Mouse (Mus musculus): ENCODE measurements around the gene Egln2. TPM values are rescaled to one million over a fixed set of nuclear protein-coding genes. Genes with fewer than 3 reads are reported as not detected.
A peak's percentile ranks its signal among the peaks of the same experiment; 100 is the strongest.

Egln2 gene
- polyA plus RNA-seq, 1 experiment from 2014 or later: 94.2 TPM

GRCm38 (mm10) chr7:27185986-27186385, 19.4 kb upstream of the Egln2 start:
- 90% methylated on average over 5 of the region's 5 CpGs for WGBS
- no peak for ATAC-seq (ENCODE audit: low FRiP score, low read depth)

DNA sequence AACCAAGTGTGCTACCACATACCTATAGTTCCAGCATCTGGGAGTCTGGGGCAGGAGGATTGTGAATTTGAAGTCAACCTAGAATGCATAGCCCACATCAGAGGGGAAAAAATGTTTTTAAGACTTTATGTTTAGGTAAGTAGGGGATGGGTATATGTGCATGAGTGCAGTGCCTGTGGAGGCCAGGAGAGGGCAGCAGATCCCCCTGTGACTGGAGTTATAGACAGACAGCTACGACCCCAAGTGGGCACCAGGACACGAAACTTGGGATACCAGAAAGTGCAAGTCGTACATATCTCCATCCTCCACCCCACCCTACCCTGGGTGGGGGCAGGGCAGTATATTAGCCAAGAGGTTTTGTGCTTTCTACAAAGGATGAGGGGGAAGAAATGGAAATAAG, 18.4 kb upstream of the Egln2 start:
- Histone ChIP-seq H3K9me3 (no peaks in the 10 kb centered on the region), H3K4me2 (replicated peaks) (no peak overlapping the region), H3K36me3 (peaks cover 70% of the 10 kb centered on the region), H3K27ac (replicated peaks) (no peak overlapping the region), H3K9ac (replicated peaks) (no peak overlapping the region), H3K4me1 (no peaks in the 10 kb centered on the region), H3K27me3 (no peaks in the 10 kb centered on the region), H3K4me3 (no peak overlapping the region)
- ATAC-seq (ENCODE audit: low FRiP score, low read depth): no peak
- 73% methylated on average over 3 of the region's 3 CpGs for WGBS

More at GRCm38 (mm10) chr7:27185986-27186385, 19.4 kb upstream of the Egln2 start:
- H3K9me3 ChIP-seq: 0 out of 2 replicates have a peak, but pooled peaks cover 3% of the 10 kb centered on the region
- H3K27ac ChIP-seq (replicated peaks): no peak overlapping the region
- peaks cover 80% of the 10 kb centered on the region for H3K36me3 ChIP-seq
- no peak overlapping the region for H3K4me2 ChIP-seq (replicated peaks)
- no peaks in the 10 kb centered on the region for H3K27me3 ChIP-seq
- H3K4me3 ChIP-seq: no peak overlapping the region
- no peaks in the 10 kb centered on the region for H3K4me1 ChIP-seq
- no peak overlapping the region for H3K9ac ChIP-seq (replicated peaks)

DNA sequence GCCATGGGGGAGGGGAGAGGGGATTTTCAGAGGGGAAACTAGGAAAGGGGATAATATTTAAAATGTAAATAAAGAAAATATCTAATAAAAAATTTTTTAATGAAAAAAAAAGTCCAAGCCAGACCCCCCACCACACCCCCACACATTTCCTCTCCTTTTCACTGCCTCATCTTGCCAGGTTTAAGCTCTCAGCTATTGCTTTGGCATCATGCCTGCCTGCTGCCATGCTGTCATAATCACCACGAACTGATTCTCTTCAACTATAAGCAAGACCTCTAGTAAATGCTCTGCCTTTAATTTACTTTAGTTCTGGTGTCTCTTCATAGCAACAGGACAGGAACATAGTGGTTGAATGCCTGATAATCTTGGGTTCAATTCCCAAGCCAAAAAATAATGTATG, 15.9 kb upstream of the Egln2 start:
- WGBS: 78% methylated on average over 1 of the region's 1 CpGs

DNA sequence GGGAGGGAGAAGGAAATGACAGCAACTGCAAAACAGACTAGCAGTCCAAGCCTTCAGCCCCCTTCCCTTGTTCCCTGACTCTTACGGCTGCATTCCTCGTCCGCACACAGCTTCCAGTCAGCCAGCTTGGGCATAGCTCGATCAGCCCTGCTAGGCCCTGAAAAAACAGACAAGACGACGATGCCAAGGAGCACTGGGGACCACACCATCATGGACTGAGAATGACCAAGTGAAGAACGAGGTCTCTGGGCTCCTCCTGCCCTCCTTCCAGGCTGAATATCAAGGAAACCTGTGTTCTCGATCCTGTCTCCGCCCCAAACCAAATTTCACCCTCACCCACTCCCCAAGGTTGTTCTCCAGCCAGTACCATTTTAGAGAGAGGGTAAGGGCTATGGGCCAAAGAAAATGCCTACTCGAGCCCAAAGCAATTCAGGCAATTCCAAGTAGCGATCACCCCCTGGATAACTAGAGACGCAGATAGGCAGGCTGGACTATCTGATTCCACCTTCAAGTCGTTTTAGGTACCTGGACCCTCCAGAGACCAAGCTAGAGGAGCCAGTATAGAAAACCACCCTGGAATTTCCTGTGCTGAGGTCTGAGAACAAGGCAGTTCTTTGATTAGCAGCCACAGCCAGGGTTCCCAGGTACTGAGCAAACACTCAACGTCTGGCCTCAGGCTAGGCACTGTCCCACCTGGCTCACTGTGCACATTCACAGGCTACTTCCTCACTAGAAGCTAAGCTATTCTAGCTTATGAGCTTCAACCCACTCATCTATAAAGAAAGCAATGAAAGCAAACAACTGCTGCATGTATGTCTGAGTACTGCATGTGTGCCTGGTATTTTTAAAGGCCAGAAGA, 14.5 kb upstream of the Egln2 start, which contains the start of the genes Gm21983 and Mia:
Gene Gm21983 (minus strand): TSS at position 250 of the 859 bp plus-strand sequence.
Gene Mia (minus strand): TSS at position 321 of the 859 bp plus-strand sequence.
- H3K4me2 ChIP-seq (replicated peaks): no peak within 1 kb of the TSS
- H3K4me3 ChIP-seq: no peak within 1 kb of the TSS
- 0 out of 2 replicates have a peak within 1 kb of the TSS, but pooled peaks have one; percentile 46 for H3K27ac ChIP-seq (replicated peaks)
- H3K36me3 ChIP-seq: peaks cover 31% of the 10 kb centered on the region
- 70% methylated on average over 14 of the region's 14 CpGs for WGBS
- H3K9me3 ChIP-seq: no peaks in the 10 kb centered on the region
- no peak for ATAC-seq (ENCODE audit: low FRiP score, low read depth)
- H3K4me1 ChIP-seq: peaks cover 12% of the 10 kb centered on the region
- H3K9ac ChIP-seq (replicated peaks): no peak within 1 kb of the TSS
- no peaks in the 10 kb centered on the region for H3K27me3 ChIP-seq

More for the DNA sequence above, 15.9 kb upstream of the Egln2 start:
- no peak overlapping the region for H3K4me2 ChIP-seq (replicated peaks)
- H3K4me3 ChIP-seq: no peak overlapping the region
- H3K9me3 ChIP-seq: no peaks in the 10 kb centered on the region
- no peaks in the 10 kb centered on the region for H3K27me3 ChIP-seq
- H3K4me1 ChIP-seq: peaks cover 11% of the 10 kb centered on the region
- H3K9ac ChIP-seq (replicated peaks): no peak overlapping the region
- peaks cover 45% of the 10 kb centered on the region for H3K36me3 ChIP-seq
- H3K27ac ChIP-seq (replicated peaks): no peak overlapping the region
- ATAC-seq (ENCODE audit: low FRiP score, low read depth): no peak

DNA sequence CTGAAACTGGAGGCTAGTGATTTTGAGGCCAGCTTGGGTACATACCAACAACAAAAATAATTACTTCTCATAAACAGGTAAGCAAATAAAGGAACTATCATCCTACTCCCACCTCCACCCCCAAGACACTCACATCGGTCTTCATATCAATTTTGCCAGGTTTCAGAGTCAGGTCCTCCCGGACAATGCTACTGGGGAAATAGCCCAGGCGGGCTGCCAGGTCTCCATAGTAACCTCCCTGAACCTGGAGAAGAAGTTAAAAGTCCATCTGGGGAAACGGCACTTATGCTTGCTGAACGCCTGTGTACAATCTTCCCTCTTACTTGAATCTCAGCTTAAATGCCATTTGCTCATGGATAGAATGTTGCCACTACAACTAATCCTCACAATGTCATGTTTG, 13.4 kb upstream of the Egln2 start:
- WGBS: 48% methylated on average over 5 of the region's 5 CpGs
- Histone ChIP-seq H3K4me1 (peaks cover 12% of the 10 kb centered on the region), H3K27me3 (no peaks in the 10 kb centered on the region), H3K4me3 (no peak overlapping the region), H3K4me2 (replicated peaks) (no peak overlapping the region), H3K9me3 (no peaks in the 10 kb centered on the region), H3K9ac (replicated peaks) (no peak overlapping the region), H3K27ac (replicated peaks) (0 out of 2 replicates have a peak overlapping the region, but pooled peaks have one; percentile 46), H3K36me3 (peaks cover 20% of the 10 kb centered on the region)
- no peak for ATAC-seq (ENCODE audit: low FRiP score, low read depth)

DNA sequence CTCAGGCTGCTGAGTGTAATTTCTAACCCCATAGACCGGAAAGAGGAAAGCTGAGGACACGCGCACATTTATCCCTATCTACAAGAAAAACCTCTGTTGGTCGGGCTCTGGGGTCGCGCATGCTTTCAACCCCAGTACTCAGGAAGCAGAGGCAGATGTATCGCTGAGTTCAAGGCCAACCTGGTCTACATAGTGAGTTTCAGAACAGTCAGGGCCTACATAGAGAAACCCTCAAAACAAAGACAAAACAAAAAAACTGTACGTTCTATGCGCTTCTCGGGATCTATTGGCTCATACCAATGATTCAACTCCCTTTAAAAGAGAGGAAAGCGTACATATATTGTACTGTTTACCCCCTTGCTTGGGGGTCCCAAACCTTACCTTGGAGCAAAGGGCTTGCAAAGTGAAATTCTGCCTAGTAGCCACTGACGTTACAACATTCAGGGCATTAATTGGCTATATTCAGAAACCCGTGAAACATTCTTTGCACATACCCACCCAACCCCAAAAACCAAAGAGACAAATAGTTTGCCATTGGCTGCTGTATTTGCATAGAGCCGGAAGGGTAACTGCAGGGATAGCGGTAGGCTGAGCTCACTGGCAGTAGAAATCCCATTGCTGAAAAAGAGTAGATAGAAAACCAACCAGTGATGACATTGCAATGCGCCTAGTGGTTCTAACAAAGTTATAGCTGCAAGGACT, 12.8 kb upstream of the Egln2 start:
- no peaks in the 10 kb centered on the region for H3K27me3 ChIP-seq
- H3K4me1 ChIP-seq: peaks cover 12% of the 10 kb centered on the region
- peak overlapping the region; percentile 47; the same call in 1 of the 2 replicates for H3K9ac ChIP-seq (replicated peaks)
- H3K4me3 ChIP-seq: peak overlapping the region; percentile 72
- WGBS: 46% methylated on average over 16 of the region's 16 CpGs
- ATAC-seq (ENCODE audit: low FRiP score, low read depth): peak; percentile 2; the same call in 1 of the 2 replicates
- peaks cover 20% of the 10 kb centered on the region for H3K36me3 ChIP-seq
- H3K4me2 ChIP-seq (replicated peaks): peak overlapping the region; percentile 52
- H3K9me3 ChIP-seq: no peaks in the 10 kb centered on the region
- H3K27ac ChIP-seq (replicated peaks): peak overlapping the region; percentile 93

GRCm38 (mm10) chr7:27178324-27179216, 12.0 kb upstream of the Egln2 start, which contains the start of gene Rab4b:
TSS of gene Rab4b (minus strand) at chr7:27178896.
- Histone ChIP-seq H3K4me3 (peak within 1 kb of the TSS; percentile 72), H3K27me3 (no peaks in the 10 kb centered on the region), H3K4me1 (peaks cover 12% of the 10 kb centered on the region), H3K9ac (replicated peaks) (peak within 1 kb of the TSS; percentile 58), H3K9me3 (no peaks in the 10 kb centered on the region), H3K4me2 (replicated peaks) (peak within 1 kb of the TSS; percentile 55), H3K36me3 (peaks cover 23% of the 10 kb centered on the region), H3K27ac (replicated peaks) (peak within 1 kb of the TSS; percentile 93)
- WGBS: under 1% methylated on average over 51 of the region's 53 CpGs
- peak; percentile 98 for ATAC-seq (ENCODE audit: low FRiP score, low read depth)

DNA sequence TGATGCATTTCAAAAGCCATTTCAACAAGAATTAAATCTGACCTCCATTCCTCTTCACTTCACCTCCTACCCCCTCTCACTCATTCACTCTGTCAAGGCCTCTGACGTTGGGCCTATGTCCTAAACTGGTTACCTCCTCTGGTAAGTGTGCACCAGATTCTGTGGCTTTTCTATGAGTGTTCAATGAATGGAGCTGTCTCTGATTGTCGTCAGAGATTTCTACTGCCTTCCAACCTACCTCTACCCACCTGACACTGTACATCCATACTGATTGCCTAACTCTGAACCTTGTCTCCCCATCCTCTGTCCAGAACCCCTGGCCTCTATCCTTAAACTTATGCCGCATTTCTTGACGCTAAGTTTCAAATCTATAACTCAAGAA, 11.3 kb upstream of the Egln2 start:
- no peaks in the 10 kb centered on the region for H3K27me3 ChIP-seq
- H3K4me3 ChIP-seq: peak overlapping the region; percentile 72
- no peaks in the 10 kb centered on the region for H3K9me3 ChIP-seq
- H3K4me1 ChIP-seq: peaks cover 12% of the 10 kb centered on the region
- H3K36me3 ChIP-seq: peaks cover 24% of the 10 kb centered on the region
- WGBS: 23% methylated on average over 4 of the region's 4 CpGs
- no peak for ATAC-seq (ENCODE audit: low FRiP score, low read depth)
- H3K9ac ChIP-seq (replicated peaks): peak overlapping the region; percentile 58
- peak overlapping the region; percentile 55 for H3K4me2 ChIP-seq (replicated peaks)
- H3K27ac ChIP-seq (replicated peaks): peak overlapping the region; percentile 93

DNA sequence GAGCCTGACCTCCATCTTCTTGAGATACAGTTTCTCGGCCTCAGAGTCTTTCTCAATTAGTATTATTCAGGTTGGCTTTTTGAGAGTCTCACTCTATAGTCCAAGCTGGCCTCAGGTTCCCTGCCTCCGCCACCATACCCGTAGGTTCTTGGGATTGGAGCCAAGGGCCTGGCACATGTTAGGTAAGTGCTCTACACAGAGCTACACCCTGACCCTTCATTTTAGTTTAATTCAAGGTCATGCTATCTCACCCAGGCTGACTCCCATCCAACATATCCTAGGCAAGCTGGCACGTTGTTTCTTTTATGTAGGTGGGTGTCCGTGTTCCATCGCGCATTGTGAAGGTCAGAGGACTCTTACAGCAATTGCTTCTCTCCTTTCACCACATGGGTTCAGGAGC, 8.3 kb upstream of the Egln2 start:
- no peak for ATAC-seq (ENCODE audit: low FRiP score, low read depth)
- H3K9ac ChIP-seq (replicated peaks): no peak overlapping the region
- peaks cover 12% of the 10 kb centered on the region for H3K4me1 ChIP-seq
- no peaks in the 10 kb centered on the region for H3K27me3 ChIP-seq
- no peak overlapping the region for H3K27ac ChIP-seq (replicated peaks)
- no peak overlapping the region for H3K4me3 ChIP-seq
- H3K4me2 ChIP-seq (replicated peaks): no peak overlapping the region
- H3K9me3 ChIP-seq: no peaks in the 10 kb centered on the region
- WGBS: 86% methylated on average over 7 of the region's 7 CpGs
- H3K36me3 ChIP-seq: peaks cover 41% of the 10 kb centered on the region

GRCm38 (mm10) chr7:27174496-27174895, 7.9 kb upstream of the Egln2 start:
- Histone ChIP-seq H3K4me1 (peaks cover 9% of the 10 kb centered on the region), H3K27ac (replicated peaks) (no peak overlapping the region), H3K9me3 (no peaks in the 10 kb centered on the region), H3K36me3 (peaks cover 41% of the 10 kb centered on the region), H3K4me3 (no peak overlapping the region), H3K9ac (replicated peaks) (no peak overlapping the region), H3K4me2 (replicated peaks) (no peak overlapping the region), H3K27me3 (no peaks in the 10 kb centered on the region)
- 96% methylated on average over 15 of the region's 15 CpGs for WGBS
- no peak for ATAC-seq (ENCODE audit: low FRiP score, low read depth)

DNA sequence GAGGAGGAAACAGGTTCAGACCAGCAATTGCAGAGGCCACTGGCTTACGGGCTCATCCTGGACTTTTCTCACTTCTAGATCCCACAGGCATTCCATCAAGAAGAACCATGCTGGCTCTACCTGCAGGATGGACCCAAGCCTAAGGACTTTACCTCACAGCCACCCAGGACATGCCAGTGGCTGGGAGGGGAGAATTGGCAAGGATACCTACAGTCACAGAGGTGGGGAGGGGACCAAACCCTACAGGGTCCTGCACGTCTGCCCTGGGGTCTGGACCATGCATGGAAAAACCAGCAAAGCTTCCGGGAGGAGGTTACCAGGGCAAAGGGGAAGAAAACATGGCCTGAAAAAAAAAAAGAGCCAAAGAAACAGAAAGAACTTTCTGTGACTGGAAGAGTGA, 4.4 kb upstream of the Egln2 start:
- H3K9ac ChIP-seq (replicated peaks): no peak overlapping the region
- ATAC-seq (ENCODE audit: low FRiP score, low read depth): no peak
- H3K4me1 ChIP-seq: peaks cover 8% of the 10 kb centered on the region
- WGBS: 81% methylated on average over 3 of the region's 3 CpGs
- H3K36me3 ChIP-seq: peaks cover 41% of the 10 kb centered on the region
- no peak overlapping the region for H3K27ac ChIP-seq (replicated peaks)
- H3K9me3 ChIP-seq: no peaks in the 10 kb centered on the region
- no peak overlapping the region for H3K4me3 ChIP-seq
- no peaks in the 10 kb centered on the region for H3K27me3 ChIP-seq
- no peak overlapping the region for H3K4me2 ChIP-seq (replicated peaks)

All from midbrain, embryonic 12.5 days (tissue).